Mouse (Mus musculus): Measurements from ENCODE around the gene Lrp6. TPM values are rescaled to one million over a fixed set of nuclear protein-coding genes. Genes with fewer than 3 reads are reported as not detected.

Gene Lrp6
- polyA plus RNA-seq, 1 experiment = 26.1 TPM

- no peak for TF ChIP-seq POLR2A (IDR thresholded peaks at IDR 0.05; ENCODE audit: borderline replicate concordance, insufficient read depth, low read length)
- no peak overlapping the region for H3K4me3 ChIP-seq (replicated peaks; ENCODE audit: insufficient read depth, low read depth, low read length)
- no peak overlapping the region for H3K27ac ChIP-seq (ENCODE audit: insufficient read depth, low read length)
- DNase-seq = no peak
- 89% methylated on average over 9 of the region's 9 CpGs for WGBS
- H3K27me3 ChIP-seq (ENCODE audit: control insufficient read depth, insufficient read depth, low read length) = no peaks in the 10 kb centered on the region
- no peaks in the 10 kb centered on the region for H3K4me1 ChIP-seq (ENCODE audit: control insufficient read depth, insufficient read depth, low read length)
Measured at GRCm38 (mm10) chr6:134486318-134486717, 80.4 kb downstream of the Lrp6 start.

GRCm38 (mm10) chr6:134479481-134479880, 87.3 kb downstream of the Lrp6 start:
- 67% methylated on average over 10 of the region's 10 CpGs for WGBS
- no peak overlapping the region for H3K4me3 ChIP-seq (replicated peaks; ENCODE audit: insufficient read depth, low read depth, low read length)
- H3K27ac ChIP-seq (ENCODE audit: insufficient read depth, low read length) = no peak overlapping the region
- DNase-seq = no peak
- H3K4me1 ChIP-seq (ENCODE audit: control insufficient read depth, insufficient read depth, low read length) = peaks cover 3% of the 10 kb centered on the region; the same call in 1 of the 2 replicates
- H3K27me3 ChIP-seq (ENCODE audit: control insufficient read depth, insufficient read depth, low read length) = no peaks in the 10 kb centered on the region
- no peak for TF ChIP-seq CTCF (IDR thresholded peaks at IDR 0.05; ENCODE audit: borderline replicate concordance, insufficient read depth, low read depth, low read length)
- no peak for TF ChIP-seq POLR2A (IDR thresholded peaks at IDR 0.05; ENCODE audit: borderline replicate concordance, insufficient read depth, low read length)

DNA sequence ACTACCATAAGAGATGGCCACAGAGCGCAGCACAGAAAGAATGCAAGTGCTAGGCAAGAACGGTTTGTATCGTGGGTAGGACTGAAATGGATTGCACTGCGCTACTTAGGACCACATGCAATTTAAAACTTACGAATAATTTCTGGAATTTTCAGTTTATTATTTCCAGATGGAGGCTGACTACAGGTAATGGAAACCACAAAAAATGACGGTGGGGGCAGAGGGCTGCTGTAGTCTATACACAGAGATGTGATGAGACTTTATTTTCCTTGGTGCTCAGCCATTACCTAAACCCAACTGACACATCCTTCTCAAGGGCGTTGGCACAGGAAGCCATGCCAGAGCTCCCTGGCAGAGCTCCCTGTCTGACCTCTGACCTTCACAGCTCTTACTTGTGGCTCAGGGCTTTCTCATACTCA, 93.6 kb downstream of the Lrp6 start:
- Histone ChIP-seq H3K27me3 (ENCODE audit: control insufficient read depth, insufficient read depth, low read length) (no peaks in the 10 kb centered on the region), H3K4me3 (replicated peaks; ENCODE audit: insufficient read depth, low read depth, low read length) (no peak overlapping the region), H3K27ac (ENCODE audit: insufficient read depth, low read length) (no peak overlapping the region), H3K4me1 (ENCODE audit: control insufficient read depth, insufficient read depth, low read length) (peaks cover 3% of the 10 kb centered on the region; the same call in 1 of the 2 replicates)
- no peak for TF ChIP-seq CTCF (IDR thresholded peaks at IDR 0.05; ENCODE audit: borderline replicate concordance, insufficient read depth, low read depth, low read length)
- 86% methylated on average over 7 of the region's 7 CpGs for WGBS
- no peak for DNase-seq

DNA sequence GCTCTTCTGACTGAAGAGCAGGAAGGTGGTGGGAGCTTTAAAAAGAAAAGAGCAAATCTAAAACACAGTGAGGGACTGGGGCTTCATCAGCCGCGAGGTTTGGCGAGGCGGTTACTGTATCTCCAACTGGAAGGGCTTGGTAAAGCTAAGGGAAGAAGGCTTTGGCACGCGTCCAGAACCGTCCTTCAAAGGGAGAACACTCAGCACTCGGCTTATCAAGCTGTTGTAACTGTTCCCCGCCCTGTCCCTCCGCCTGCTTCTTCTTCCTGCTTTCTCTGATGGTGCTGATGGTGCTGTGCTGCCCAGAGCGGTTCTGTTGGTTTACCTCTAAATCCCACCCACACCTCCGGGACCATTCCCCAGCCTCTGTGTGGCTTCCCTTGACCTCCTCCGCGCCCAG, 95.9 kb downstream of the Lrp6 start:
- DNase-seq = no peak
- Histone ChIP-seq H3K27me3 (ENCODE audit: control insufficient read depth, insufficient read depth, low read length) (no peaks in the 10 kb centered on the region), H3K4me1 (ENCODE audit: control insufficient read depth, insufficient read depth, low read length) (no peaks in the 10 kb centered on the region), H3K4me3 (replicated peaks; ENCODE audit: insufficient read depth, low read depth, low read length) (no peak overlapping the region), H3K27ac (ENCODE audit: insufficient read depth, low read length) (no peak overlapping the region)
- TF ChIP-seq POLR2A (IDR thresholded peaks at IDR 0.05; ENCODE audit: borderline replicate concordance, insufficient read depth, low read length) (no peak), CTCF (IDR thresholded peaks at IDR 0.05; ENCODE audit: borderline replicate concordance, insufficient read depth, low read depth, low read length) (no peak)
- 60% methylated on average over 14 of the region's 14 CpGs for WGBS

DNA sequence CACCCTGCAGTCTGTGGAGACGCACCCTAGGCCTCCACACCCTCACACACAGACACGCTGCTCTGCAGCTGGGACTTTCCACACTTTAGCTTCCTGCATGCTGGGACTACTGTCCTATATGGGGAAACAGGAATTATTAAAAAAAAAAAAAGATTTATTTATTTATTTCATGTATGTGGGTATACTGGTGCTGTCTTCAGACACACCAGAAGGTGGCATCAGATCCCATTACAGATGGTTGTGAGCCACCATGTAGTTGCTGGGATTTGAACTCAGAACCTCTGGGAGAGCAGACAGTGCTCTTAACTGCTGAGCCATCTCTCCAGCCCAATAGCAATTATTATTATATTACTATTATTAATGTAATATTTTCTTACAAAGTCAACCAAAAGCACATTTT, 97.5 kb downstream of the Lrp6 start:
- no peak for DNase-seq
- Histone ChIP-seq H3K4me1 (ENCODE audit: control insufficient read depth, insufficient read depth, low read length) (no peaks in the 10 kb centered on the region), H3K27ac (ENCODE audit: insufficient read depth, low read length) (no peak overlapping the region), H3K4me3 (replicated peaks; ENCODE audit: insufficient read depth, low read depth, low read length) (no peak overlapping the region), H3K27me3 (ENCODE audit: control insufficient read depth, insufficient read depth, low read length) (no peaks in the 10 kb centered on the region)
- TF ChIP-seq POLR2A (IDR thresholded peaks at IDR 0.05; ENCODE audit: borderline replicate concordance, insufficient read depth, low read length) (no peak), CTCF (IDR thresholded peaks at IDR 0.05; ENCODE audit: borderline replicate concordance, insufficient read depth, low read depth, low read length) (peak; percentile 12; the same call in 1 of the 2 replicates)
- 90% methylated on average over 2 of the region's 2 CpGs for WGBS

DNA sequence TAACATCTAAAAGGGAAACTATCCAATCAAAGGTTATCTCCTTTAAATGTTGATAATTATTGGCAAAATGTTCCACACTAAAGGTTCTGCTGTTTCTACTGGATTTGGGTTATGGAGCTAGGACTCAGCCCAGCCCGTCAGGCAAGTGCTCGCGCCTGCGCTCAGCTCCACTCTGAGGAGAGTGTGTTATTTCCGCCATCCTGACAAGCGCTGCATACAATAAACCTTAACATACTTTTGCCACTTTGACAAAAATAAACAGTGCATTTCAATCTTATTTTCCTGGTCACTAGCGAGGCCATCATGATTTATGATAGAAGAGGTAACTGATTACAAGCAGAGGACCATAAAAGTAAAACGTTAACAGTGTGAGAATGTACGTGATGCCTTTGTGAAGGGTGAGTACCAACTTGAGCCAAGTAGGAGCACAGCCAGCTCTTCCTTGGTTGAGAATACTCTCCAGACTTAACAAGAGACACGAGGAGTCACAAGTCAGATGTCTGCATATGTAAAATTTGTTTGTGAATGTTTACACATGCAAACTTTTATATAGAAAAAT, 100.0 kb downstream of the Lrp6 start:
- 86% methylated on average over 10 of the region's 10 CpGs for WGBS
- Histone ChIP-seq H3K27me3 (ENCODE audit: control insufficient read depth, insufficient read depth, low read length) (no peaks in the 10 kb centered on the region), H3K4me1 (ENCODE audit: control insufficient read depth, insufficient read depth, low read length) (no peaks in the 10 kb centered on the region), H3K27ac (ENCODE audit: insufficient read depth, low read length) (no peak overlapping the region), H3K4me3 (replicated peaks; ENCODE audit: insufficient read depth, low read depth, low read length) (no peak overlapping the region)
- TF ChIP-seq POLR2A (IDR thresholded peaks at IDR 0.05; ENCODE audit: borderline replicate concordance, insufficient read depth, low read length) = no peak
- TF ChIP-seq CTCF (IDR thresholded peaks at IDR 0.05; ENCODE audit: borderline replicate concordance, insufficient read depth, low read depth, low read length) = no peak
- no peak for DNase-seq

GRCm38 (mm10) chr6:134461175-134461574, 105.6 kb downstream of the Lrp6 start:
- Histone ChIP-seq H3K4me3 (replicated peaks; ENCODE audit: insufficient read depth, low read depth, low read length) (no peak overlapping the region), H3K4me1 (ENCODE audit: control insufficient read depth, insufficient read depth, low read length) (no peaks in the 10 kb centered on the region), H3K27ac (ENCODE audit: insufficient read depth, low read length) (no peak overlapping the region), H3K27me3 (ENCODE audit: control insufficient read depth, insufficient read depth, low read length) (no peaks in the 10 kb centered on the region)
- TF ChIP-seq CTCF (IDR thresholded peaks at IDR 0.05; ENCODE audit: borderline replicate concordance, insufficient read depth, low read depth, low read length) = no peak
- no peak for TF ChIP-seq POLR2A (IDR thresholded peaks at IDR 0.05; ENCODE audit: borderline replicate concordance, insufficient read depth, low read length)
- DNase-seq = no peak
- 86% methylated on average over 6 of the region's 6 CpGs for WGBS

GRCm38 (mm10) chr6:134458376-134458775, 108.4 kb downstream of the Lrp6 start:
- H3K4me1 ChIP-seq (ENCODE audit: control insufficient read depth, insufficient read depth, low read length) = no peaks in the 10 kb centered on the region
- no peak overlapping the region for H3K4me3 ChIP-seq (replicated peaks; ENCODE audit: insufficient read depth, low read depth, low read length)
- 81% methylated on average over 1 of the region's 1 CpGs for WGBS
- TF ChIP-seq CTCF (IDR thresholded peaks at IDR 0.05; ENCODE audit: borderline replicate concordance, insufficient read depth, low read depth, low read length) (no peak), POLR2A (IDR thresholded peaks at IDR 0.05; ENCODE audit: borderline replicate concordance, insufficient read depth, low read length) (no peak)
- H3K27me3 ChIP-seq (ENCODE audit: control insufficient read depth, insufficient read depth, low read length) = no peaks in the 10 kb centered on the region
- H3K27ac ChIP-seq (ENCODE audit: insufficient read depth, low read length) = no peak overlapping the region
- no peak for DNase-seq

All from cerebellum, adult 2 months (tissue).